Mouse (Mus musculus) olfactory bulb, adult 2 months (tissue): ENCODE data around the gene Htr1b.

Experiments
- CTCF ChIP-seq: fragments of 200-500 bp; IDR thresholded peaks from 2 replicates; pipeline ENCODE4 v1.5.1; 2012; ENCODE audit warnings: low read depth, mild to moderate bottlenecking, low read length, moderate library complexity; ENCODE audit not compliant: insufficient read depth
- POLR2A ChIP-seq: fragments of 200-500 bp; IDR thresholded peaks from 2 replicates; pipeline ENCODE4 v1.6.1; 2012; ENCODE audit warnings: mild to moderate bottlenecking, low read depth, low read length, moderate library complexity; ENCODE audit not compliant: insufficient read depth

GRCm38 (mm10) chr9:81634163-81634562, 535 bp upstream of the Htr1b start:
- no peak for TF ChIP-seq POLR2A
- TF ChIP-seq CTCF = no peak
